Mouse (Mus musculus) R1 (cell line): ENCODE results near the gene Adad2.
A peak's percentile ranks its signal among the peaks of the same experiment; 100 is the strongest.

ENCODE experiments used
- DNase-seq: peaks from one replicate; pipeline ENCODE4 v3.0.0-alpha.2; 2018; ENCODE audit warnings: low read depth, low spot score

Adad2 gene

GRCm38 (mm10) chr8:119612471-119612870 is at the start of gene Adad2:
Gene Adad2, plus strand, starts transcription at chr8:119612747.
- peak; percentile 84 for DNase-seq

DNA sequence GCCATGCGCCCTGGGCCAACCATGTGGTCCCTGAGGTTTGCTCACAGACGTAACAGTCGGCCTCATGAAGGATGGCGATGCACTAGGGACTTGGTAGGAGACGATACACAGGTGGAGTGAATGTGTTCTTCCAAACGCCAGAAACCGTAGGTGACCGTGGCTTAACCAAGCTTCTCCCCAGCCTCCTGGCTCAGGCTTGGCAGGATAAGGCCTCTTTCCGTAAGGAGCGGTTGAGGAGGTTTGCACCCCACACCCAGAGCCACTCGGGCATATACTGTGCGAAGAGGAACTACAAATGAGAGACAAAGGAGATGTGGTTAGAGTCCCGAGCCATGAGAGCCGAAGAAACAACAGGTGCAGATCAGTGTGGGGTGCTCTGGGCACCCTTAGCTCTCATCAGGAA is 48.7 kb upstream of the Adad2 start:
- no peak for DNase-seq

- peak; percentile 97 for DNase-seq
Observed at GRCm38 (mm10) chr8:119566367-119566766, 46.2 kb upstream of the Adad2 start.

DNA sequence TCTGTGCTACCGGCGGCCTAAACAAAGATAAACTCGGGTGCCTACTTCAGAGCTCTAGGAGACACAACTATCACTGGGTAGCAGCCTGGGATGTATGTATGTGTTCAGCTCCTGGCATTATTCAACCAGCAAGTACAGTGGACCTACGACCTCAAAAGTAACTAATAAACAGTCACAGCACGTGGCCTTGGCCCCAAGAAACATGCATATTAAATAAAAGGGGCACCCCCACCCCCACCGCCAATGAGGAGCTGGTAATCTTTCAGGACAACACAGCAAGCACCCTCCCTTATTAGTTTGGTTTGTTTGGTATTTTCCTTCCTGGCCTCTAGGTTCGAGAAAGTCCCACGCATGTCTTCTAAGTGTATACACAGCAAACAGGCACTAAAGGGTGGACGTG is 44.3 kb upstream of the Adad2 start:
- no peak for DNase-seq

DNA sequence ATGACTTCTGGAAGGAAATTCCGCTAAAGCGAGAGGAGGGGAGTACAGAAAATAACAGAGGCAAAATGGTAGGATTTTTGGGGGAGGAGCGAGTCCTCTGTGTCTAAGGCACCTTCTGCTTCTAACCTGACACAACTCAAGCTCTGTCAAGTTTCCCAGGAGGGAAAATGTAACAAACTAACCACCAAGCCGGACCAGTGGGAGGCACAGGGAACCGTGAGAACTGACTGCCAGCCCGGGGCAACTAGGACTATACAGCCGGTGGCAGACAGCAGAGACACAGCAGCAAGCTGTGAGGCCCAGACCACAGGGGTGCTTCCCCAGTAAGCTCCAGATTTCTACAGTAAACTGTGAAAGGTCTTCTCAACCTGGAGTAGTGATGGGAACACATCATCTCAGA is 43.6 kb upstream of the Adad2 start:
- no peak for DNase-seq

- DNase-seq, result no peak
Observed at GRCm38 (mm10) chr8:119569881-119570280, 42.7 kb upstream of the Adad2 start.

DNA sequence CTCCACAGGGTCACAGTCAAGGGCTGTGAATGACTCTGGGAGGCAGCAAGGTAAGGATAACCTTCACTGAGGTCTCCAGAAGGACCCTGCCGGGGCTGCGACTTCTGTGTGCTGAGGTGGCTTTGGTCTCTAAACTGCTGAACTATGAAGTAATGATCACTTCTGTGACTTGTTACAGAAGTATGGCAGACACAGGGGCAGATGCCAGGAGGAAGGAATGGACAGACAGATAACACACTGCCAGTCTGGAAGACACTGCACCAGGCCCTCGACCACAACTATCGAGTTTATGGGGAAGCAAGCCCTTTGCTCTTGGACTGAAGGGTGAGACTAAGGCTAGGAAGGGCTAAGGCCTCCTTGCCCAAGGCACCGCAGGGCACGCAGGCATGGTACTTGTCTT is 41.4 kb upstream of the Adad2 start:
- DNase-seq, result no peak

- DNase-seq, result no peak
Observed at GRCm38 (mm10) chr8:119572411-119572810, 40.1 kb upstream of the Adad2 start.

DNA sequence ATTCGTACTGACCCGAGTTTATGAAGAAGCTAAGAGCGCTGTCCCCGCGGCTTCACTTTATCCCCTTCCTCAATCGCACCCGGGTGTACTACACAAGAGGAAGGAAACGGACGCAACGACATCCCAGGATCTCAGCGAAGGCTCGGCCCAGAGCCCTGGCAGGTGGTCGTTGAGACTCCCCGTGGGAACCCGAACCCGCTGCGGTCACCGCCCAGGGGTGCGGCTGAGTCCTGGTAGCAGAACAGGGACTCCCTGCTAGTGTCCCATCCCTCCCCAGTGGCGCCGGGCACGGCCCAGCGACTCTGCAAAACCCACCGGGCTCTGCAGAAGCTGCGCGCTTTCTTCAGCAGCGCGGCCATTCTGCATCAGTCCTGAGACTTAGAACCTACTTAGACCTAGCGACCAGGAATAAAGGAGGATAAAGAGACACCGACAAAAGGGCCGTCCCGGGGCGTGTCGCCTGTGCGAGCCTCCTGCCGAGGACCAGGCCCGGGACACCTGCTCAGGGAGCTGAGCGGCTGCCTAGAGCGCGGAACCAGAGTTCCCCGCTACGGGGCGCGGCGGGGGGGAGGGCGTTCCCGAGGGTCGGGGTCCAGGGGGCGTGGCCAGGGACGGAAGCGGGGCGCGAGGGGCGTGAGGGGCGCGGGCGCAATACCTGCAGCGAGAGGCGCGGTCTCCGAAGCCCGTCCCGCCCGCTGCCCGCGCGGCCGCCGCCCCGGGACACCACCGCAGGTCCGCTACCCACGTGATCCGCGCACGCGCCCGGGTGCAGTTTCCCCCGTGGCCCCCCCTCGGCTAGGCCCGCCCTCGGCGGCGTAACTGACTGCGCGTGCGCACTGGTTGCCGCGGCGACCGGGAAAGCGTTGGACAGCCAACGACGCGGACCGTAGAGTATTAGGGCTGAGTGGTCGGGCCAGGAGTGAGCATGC is 37.8 kb upstream of the Adad2 start, which contains the start of the genes Hsdl1 and Dnaaf1:
TSS of gene Hsdl1 (minus strand) at position 747 of the 929 bp plus-strand sequence.
TSS of gene Dnaaf1 (plus strand) at position 799 of the 929 bp plus-strand sequence.
- peak; percentile 86 for DNase-seq

DNA sequence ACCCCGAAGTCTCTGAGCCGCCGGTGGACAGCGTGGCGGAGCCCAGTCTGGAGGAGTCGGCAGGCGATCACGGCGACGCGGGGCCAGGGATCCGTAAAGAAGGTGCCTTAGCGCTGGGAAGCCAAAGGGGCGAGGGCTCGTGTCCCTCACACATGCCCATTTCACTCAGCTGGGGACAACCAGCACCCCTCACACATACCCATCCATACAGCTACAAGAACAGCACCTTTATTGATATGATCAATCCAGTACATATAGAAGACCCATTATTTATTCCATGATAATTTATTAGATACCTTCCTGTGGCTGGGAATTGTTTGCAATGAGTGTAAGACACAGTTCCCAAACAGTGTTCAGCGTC is 37.2 kb upstream of the Adad2 start:
- no peak for DNase-seq

DNA sequence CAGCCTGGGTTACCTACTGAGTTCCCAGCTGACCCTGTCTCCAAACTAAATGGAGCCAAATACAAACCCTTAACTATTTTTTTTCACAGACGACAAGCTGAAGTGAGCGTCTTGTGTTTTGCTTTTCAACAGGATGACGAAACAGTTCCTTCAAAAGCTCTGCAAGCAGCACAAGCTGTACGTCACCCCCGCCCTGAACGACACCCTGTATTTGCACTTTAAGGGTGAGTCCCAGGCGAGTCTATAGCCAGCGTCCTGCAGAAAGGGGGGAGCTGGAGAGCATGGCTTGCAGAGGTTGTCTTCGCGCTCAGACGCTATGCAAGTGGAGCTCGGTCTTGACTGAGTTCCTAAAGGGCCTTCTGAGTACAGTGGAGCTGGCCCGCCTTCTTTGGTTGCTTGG is 33.5 kb upstream of the Adad2 start:
- no peak for DNase-seq

GRCm38 (mm10) chr8:119580441-119581161 is 31.9 kb upstream of the Adad2 start:
- no peak for DNase-seq

DNA sequence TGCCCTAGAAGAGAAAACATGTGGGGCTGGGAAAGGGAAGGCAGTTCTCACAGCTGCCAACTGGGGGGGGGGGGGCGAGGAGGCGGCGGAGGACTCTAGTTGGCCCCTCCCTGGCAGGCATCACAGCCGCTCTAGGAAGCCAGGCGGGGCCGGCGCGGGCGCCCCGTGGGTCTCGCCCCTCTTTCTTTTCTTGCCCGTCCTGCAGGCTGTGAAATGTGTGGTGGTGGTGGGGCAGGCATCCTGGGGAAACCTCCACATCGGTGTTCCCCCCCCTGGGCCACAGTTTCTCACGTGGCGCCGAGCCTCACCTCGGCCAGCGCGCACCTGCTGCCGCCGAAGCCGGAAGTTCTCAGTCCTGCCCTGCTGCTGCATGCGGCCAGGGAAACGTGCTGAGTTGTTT is 26.6 kb upstream of the Adad2 start:
- DNase-seq, result peak; percentile 57

GRCm38 (mm10) chr8:119588321-119588720 is 24.2 kb upstream of the Adad2 start:
- no peak for DNase-seq

GRCm38 (mm10) chr8:119588844-119589243 is 23.7 kb upstream of the Adad2 start:
- no peak for DNase-seq

DNA sequence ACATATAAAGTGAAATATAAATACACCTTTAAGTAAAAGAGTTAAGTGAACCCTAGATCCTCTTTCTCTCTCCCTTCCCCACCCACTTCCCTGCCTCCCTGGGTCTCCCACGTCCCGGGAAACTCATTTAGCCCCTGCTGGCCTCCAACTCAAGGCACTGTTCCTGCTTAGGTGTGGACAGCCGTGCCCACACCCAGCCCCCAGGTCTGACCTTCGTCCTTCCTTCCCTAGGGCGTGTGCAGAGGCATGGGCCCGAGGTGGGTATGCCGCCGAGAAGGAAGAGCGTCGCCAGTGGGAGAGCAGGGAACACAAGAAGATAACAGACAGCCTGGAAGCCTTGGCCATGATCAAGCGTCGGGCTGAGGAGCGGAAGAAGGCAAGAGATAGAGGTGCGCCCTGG is 22.2 kb upstream of the Adad2 start:
- no peak for DNase-seq

- DNase-seq, result no peak
Observed at GRCm38 (mm10) chr8:119591456-119591855, 21.1 kb upstream of the Adad2 start.

DNA sequence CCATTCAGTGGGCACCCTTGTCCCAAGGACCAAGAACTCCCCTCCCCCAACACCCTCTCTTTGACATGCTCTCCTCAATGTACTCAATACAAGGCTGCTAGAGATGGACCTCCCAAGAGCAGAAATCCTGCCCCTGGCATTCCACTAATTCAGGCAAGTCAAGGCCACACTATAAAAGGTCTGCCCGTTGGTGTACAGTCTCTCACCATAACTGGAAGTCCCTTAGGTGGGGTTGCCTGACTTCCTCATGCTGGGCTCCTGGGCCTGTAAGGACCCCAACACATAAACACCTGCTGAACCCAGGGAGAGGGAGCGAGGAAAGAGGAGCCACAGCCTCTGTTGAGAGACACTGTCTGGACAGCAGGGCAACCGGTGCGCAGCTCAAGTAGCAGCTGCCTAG is 8.8 kb upstream of the Adad2 start:
- no peak for DNase-seq

DNA sequence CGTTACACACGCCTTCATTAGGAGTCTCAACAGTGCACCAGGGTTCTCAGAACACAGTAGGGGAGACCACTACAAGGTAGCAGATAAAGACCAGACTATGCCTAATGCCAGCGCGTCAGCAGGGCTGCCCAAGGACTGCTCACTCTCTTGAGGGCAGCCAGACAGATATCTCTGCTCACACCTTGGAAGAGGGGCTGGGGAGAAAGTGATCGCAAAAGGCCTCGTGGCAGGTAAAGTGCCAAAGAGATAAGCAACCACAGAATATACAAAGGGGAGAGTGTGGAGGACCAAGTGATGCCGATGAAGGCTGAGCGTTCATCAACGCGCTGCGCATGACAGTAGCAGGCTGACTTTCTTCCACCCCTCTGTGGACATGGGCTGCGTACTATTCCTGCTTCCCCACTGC is 8.1 kb upstream of the Adad2 start:
- DNase-seq, result no peak

DNA sequence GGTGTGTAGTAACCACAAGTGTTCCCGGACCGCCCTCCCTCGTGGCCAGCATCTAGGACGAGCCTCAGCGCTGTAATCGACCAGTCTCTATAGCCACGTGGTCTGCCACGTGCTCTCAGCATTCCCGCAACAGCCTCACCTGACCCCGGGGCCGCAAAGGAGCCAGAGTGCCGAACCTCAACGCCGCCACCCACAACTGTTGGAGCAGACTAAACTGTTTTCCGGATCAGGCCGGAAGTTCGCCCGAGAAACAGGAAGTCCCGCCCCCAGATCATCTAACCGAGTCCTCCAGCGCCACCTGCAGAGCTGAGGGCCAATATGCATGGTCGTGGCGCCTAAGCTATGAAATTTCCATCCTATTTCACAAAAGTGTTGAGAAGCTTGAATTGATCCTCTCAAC is 7.6 kb upstream of the Adad2 start, which contains the start of gene Taf1c:
TSS of gene Taf1c (minus strand) at position 227 of the 400 bp plus-strand sequence.
- peak; percentile 96 for DNase-seq

GRCm38 (mm10) chr8:119606224-119606623 is 6.3 kb upstream of the Adad2 start:
- no peak for DNase-seq

DNA sequence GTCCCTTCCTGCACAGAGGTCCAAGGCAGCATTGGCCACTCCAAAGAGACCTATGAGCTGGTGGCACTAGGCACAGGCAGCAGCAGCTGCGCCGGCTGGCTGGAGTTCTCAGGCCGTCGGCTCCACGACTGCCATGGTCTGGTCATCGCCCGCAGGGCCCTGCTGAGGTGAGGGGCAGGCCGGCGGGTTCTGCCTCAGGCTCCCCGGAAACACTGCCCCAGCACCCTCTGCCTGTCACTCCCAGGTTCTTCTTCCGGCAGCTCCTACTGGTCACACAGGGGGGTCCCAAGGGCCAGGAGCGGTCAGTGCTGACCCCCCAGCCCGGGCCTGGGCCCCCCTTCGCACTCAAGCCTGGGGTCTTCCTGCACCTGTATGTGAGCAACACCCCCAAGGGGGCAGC is 2.5 kb downstream of the Adad2 start:
- no peak for DNase-seq

GRCm38 (mm10) chr8:119616358-119616757 is 3.8 kb downstream of the Adad2 start:
- DNase-seq, result no peak
